Mouse (Mus musculus) left cerebral cortex, adult 18-20 months (tissue): ENCODE results near the gene Arfip2. TPM values are rescaled to one million over a fixed set of nuclear protein-coding genes. Genes with fewer than 3 reads are reported as not detected.

Source experiments
- DNase-seq, 2 experiments: peaks; one replicate each; pipeline ENCODE4 v3.0.0; 2021 to 2022; ENCODE audit warnings: low spot score in 2 of 2, mixed read lengths in 1 of 2
- long read RNA-seq, 2 experiments: library from polyadenylated mRNA; stranded (forward); transcript quantifications; one replicate each; pipeline ENCODE4 v2.0.0; 2021
- total RNA-seq, 2 experiments: library from RNA; stranded (reverse); gene quantifications; 2 replicates each; pipeline ENCODE4 v1.2.3; 2021

Arfip2 gene
- 10 to 100 TPM; 93.3 to 94.4 TPM for total RNA-seq
- long read RNA-seq, experiment 1, full-length matches to known transcripts: 67 of 88 reads
- long read RNA-seq, experiment 1, partial matches to known transcripts: 2 of 88 reads
- long read RNA-seq, experiment 1, other reads (novel, unspliced or antisense): 19 of 88 reads
- long read RNA-seq, experiment 2, full-length matches to known transcripts: 47 of 64 reads
- long read RNA-seq, experiment 2, partial matches to known transcripts: 5 of 64 reads
- long read RNA-seq, experiment 2, other reads (novel, unspliced or antisense): 12 of 64 reads

GRCm38 (mm10) chr7:105640233-105640893 lies at the start of gene Arfip2, which contains the start of gene Gm45799:
Gene Arfip2, minus strand, starts transcription at chr7:105640416.
Gene Gm45799, plus strand, starts transcription at chr7:105640552.
- peak; percentile 97 to 98 for DNase-seq

GRCm38 (mm10) chr7:105685541-105686197 lies 45.5 kb upstream of the Arfip2 start:
- DNase-seq: no peak

- DNase-seq: peak; percentile 50 to 63
Measured at GRCm38 (mm10) chr7:105650639-105651435, 10.6 kb upstream of the Arfip2 start, which contains the start of gene Dnhd1. Gene Dnhd1, plus strand, starts transcription at chr7:105650827.

GRCm38 (mm10) chr7:105641936-105642335 lies 1.7 kb upstream of the Arfip2 start:
- no peak for DNase-seq

- no peak for DNase-seq
Measured at GRCm38 (mm10) chr7:105640894-105641255, 659 bp upstream of the Arfip2 start.

- DNase-seq: no peak
Measured at GRCm38 (mm10) chr7:105639756-105640155, 460 bp downstream of the Arfip2 start, which contains the start of gene Timm10b. Gene Timm10b, plus strand, starts transcription at chr7:105640056.

GRCm38 (mm10) chr7:105639304-105639703 lies 912 bp downstream of the Arfip2 start:
- no peak for DNase-seq

GRCm38 (mm10) chr7:105638776-105639175 lies 1.4 kb downstream of the Arfip2 start:
- no peak for DNase-seq

- DNase-seq: no peak
Measured at GRCm38 (mm10) chr7:105635726-105636125, 4.5 kb downstream of the Arfip2 start.

- DNase-seq: no peak
Measured at GRCm38 (mm10) chr7:105634272-105634920, 5.8 kb downstream of the Arfip2 start.

GRCm38 (mm10) chr7:105633801-105634135 lies 6.4 kb downstream of the Arfip2 start:
- no peak for DNase-seq

- peak; percentile 87 to 93 for DNase-seq
Measured at GRCm38 (mm10) chr7:105633127-105633800, 7.0 kb downstream of the Arfip2 start, which contains the start of gene Trim3. Gene Trim3, minus strand, starts transcription at chr7:105633571.

- DNase-seq: no peak
Measured at GRCm38 (mm10) chr7:105632551-105632972, 7.7 kb downstream of the Arfip2 start.

- no peak for DNase-seq
Measured at GRCm38 (mm10) chr7:105628633-105629032, 11.6 kb downstream of the Arfip2 start.

- DNase-seq: no peak
Measured at GRCm38 (mm10) chr7:105625397-105625796, 14.8 kb downstream of the Arfip2 start.

- peak in 1 of 2 experiments; percentile 50 for DNase-seq
Measured at GRCm38 (mm10) chr7:105621646-105622292, 18.4 kb downstream of the Arfip2 start.

- peak; percentile 34 to 49 for DNase-seq
Measured at GRCm38 (mm10) chr7:105621053-105621452, 19.2 kb downstream of the Arfip2 start.

GRCm38 (mm10) chr7:105619701-105620100 lies 20.5 kb downstream of the Arfip2 start:
- no peak for DNase-seq

- DNase-seq: no peak
Measured at GRCm38 (mm10) chr7:105617810-105618209, 22.4 kb downstream of the Arfip2 start.
